Mouse (Mus musculus): ENCODE measurements around the gene Abca2.

The Abca2 gene

GRCm38 (mm10) chr2:25461407-25461806 lies 32.9 kb downstream of the Abca2 start:
- DNase-seq (ENCODE audit: low spot score): no peak

DNA sequence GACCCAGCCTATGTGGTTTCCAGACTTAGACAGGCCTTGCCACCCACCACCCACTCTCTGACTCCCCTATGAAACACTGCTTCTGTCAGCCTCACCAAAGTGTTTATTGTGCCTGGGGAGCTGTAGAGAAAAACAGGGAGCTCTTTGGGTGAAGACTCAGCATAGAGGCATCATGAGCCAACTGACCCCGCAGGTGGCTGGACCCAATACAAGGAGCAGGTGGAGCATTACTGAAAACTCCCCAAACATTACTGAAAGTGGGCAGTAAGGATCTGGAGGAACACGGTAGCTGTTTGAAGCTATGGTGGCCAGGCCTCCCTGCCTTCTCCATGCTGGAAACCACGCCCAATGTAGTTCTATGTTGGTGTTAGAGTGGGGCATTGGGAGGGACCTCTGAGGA lies 35.1 kb downstream of the Abca2 start:
- no peak for DNase-seq (ENCODE audit: low spot score)

DNA sequence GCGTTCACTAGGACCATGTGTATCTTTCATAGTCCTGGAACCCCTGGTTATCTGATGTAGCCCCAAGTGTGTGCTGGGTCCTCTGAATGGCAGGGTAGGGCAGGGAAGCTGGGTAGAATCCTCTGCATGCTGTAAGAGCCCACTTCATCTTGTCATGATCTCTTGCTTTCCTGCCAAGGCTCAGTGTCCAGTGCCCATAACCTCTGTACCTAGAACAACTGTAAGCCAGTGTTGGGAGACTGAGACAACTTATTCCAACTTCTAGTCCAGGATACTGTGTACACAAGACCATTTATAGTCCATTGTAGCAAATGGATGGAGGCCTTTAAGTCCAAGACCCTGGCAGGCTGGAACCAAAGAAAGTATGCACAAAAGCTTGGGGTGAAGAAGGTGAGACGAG lies 36.8 kb downstream of the Abca2 start:
- DNase-seq (ENCODE audit: low spot score): no peak

- peak; percentile 6 for DNase-seq (ENCODE audit: low spot score)
Observed at GRCm38 (mm10) chr2:25465816-25466635, 37.5 kb downstream of the Abca2 start.

DNA sequence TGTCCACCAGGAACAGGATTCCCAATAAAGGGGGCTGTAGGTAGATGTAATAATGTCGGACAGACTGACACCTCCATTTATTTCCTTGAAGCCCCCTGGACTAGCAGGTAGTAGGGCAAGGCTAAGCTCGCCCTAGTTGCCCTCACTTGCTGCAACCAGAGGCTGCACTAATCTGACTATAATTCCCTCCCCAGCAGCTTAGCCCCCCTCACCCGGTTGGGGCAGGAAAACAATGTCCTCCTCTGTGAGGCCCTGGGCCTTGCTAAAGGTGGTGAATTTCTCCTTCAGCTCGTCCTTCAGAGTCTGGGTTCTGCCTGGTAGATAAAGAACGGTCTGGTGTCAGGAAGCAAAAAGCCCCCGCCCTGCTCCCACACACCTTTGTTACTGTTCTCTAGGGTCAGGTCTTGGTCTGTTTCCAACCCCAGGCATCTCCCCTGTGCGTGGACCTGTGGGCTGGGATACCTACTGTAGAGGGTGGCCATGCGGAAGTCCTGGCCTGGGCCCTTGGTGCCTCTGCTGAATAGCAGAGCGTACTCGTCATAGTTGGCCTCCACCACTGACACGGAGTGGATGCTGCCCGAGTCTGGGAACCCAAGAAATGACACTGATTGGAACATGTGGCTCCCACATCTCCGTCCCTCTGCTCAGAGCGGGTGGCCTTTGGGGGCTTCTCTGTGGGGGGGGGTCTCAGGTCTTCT lies 39.3 kb downstream of the Abca2 start:
- DNase-seq (ENCODE audit: low spot score): no peak

GRCm38 (mm10) chr2:25468962-25469915 lies 40.7 kb downstream of the Abca2 start:
- no peak for DNase-seq (ENCODE audit: low spot score)

GRCm38 (mm10) chr2:25469969-25470368 lies 41.5 kb downstream of the Abca2 start, which contains the start of gene Ptgds:
Gene Ptgds, minus strand, starts transcription at chr2:25470046.
- no peak for DNase-seq (ENCODE audit: low spot score)

GRCm38 (mm10) chr2:25472550-25472949 lies 44.0 kb downstream of the Abca2 start:
- no peak for DNase-seq (ENCODE audit: low spot score)

- no peak for DNase-seq (ENCODE audit: low spot score)
Observed at GRCm38 (mm10) chr2:25477541-25477940, 49.0 kb downstream of the Abca2 start.

DNA sequence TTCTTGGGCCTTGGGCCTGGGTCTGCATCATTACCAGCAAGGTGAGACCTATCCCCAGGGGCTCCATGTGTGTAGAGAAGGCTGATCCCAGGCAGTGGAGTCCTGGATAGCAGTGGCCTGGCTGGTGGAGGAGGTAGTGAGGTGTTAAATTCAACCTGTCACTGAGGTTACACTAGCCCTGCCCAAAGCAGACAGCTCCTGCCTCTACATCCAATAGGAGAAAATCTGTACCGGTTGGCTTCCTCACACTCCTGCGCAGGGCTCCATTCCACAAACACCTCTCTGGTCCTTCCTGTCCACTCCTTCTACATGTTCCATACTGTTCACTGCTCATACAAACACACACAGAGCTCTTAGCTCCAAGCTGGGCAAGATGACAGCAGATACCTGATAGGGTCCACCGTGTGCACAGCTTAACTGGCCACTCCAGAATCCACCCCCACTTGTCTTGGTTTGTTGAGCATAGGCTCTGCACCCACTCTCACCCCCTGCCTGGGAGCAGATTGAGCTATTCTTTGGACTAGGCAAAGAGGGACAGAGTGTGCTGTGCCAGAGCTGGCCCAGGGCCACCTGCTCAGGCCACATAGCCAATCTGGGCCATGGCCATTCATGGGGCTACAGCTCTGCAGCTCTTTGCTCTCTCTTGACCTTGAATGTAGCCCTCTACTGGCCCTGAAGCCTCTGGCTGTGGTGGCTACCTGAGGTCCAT lies 49.6 kb downstream of the Abca2 start:
- no peak for DNase-seq (ENCODE audit: low spot score)

GRCm38 (mm10) chr2:25479551-25480311 lies 51.2 kb downstream of the Abca2 start:
- no peak for DNase-seq (ENCODE audit: low spot score)

- no peak for DNase-seq (ENCODE audit: low spot score)
Observed at GRCm38 (mm10) chr2:25480541-25480940, 52.0 kb downstream of the Abca2 start.

DNA sequence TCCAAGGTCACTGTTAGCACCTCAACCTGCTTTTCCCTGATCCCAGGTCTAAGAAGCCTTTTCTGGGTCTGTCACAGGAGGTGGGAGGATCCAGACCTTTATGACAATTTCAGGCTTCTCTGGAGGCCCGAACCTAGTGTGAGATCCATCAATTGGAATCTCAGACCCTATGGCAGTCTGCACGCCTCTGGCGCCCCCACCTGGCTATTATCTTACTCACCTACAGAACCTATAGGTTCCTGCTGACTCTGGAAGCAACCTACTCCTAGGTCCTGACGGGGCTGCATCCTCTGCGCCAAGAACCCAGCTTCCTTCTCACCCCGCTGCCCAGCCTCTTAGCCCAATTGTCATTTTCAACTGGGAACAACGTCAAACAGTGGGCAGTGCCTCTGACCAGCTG lies 54.5 kb downstream of the Abca2 start:
- peak; percentile 53 for DNase-seq (ENCODE audit: low spot score)

- no peak for DNase-seq (ENCODE audit: low spot score)
Observed at GRCm38 (mm10) chr2:25484901-25485647, 56.6 kb downstream of the Abca2 start.

GRCm38 (mm10) chr2:25487965-25488670 lies 59.6 kb downstream of the Abca2 start:
- no peak for DNase-seq (ENCODE audit: low spot score)

GRCm38 (mm10) chr2:25488671-25489068 lies 60.2 kb downstream of the Abca2 start:
- DNase-seq (ENCODE audit: low spot score): no peak

GRCm38 (mm10) chr2:25492988-25493387 lies 64.5 kb downstream of the Abca2 start:
- no peak for DNase-seq (ENCODE audit: low spot score)

GRCm38 (mm10) chr2:25493476-25493961 lies 65.0 kb downstream of the Abca2 start, which contains the start of gene Lcn12:
Gene Lcn12, minus strand, starts transcription at chr2:25493911.
- no peak for DNase-seq (ENCODE audit: low spot score)

DNA sequence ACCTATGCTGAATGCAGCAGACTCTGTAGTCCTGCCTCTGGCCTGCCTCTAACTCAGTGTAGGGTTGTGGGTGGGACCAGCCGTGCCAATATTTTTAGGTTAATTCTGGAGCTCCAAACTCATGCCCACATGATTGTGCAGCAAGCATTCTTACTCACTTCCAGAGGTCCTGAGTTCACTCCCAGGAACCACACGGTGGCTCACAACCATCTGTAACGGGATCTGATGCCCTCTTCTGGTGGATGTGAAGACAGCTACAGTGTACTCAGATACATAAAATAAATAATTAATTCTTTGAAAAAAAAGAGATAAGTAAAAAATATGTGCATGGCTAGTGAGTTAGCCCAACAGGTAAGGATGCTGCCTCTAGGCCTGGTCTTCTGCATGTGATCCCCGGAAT lies 68.0 kb downstream of the Abca2 start:
- peak; percentile 66 for DNase-seq (ENCODE audit: low spot score)
